Comparison of ENCODE assay signal across 8 mouse cellular contexts in genomic region chr2:83724827-83725730, GRCm38 (mm10). TPM values are rescaled to one million over a fixed set of nuclear protein-coding genes. Genes with fewer than 3 reads are reported as not detected.
A peak's percentile ranks its signal among the peaks of the same experiment; 100 is the strongest.
DNase-seq lines count a peak whose midpoint lies in the region; ATAC-seq and TF ChIP-seq lines count a peak whose summit lies in the region.

No protein-coding gene starts in this region.

- 0 out of 2 replicates have a peak, but pooled peaks cover 7% of the 10 kb centered on the region for H3K27me3 ChIP-seq in E14TG2a.4 (ENCODE audit: insufficient read depth, low read length)
- no peaks in the 10 kb centered on the region for H3K27me3 ChIP-seq in forebrain, embryonic 12.5 days

- peak overlapping the region; percentile 92 for H3K27ac ChIP-seq in forebrain, embryonic 12.5 days

- H3K4me1 ChIP-seq in E14TG2a.4 (replicated peaks; ENCODE audit: low read depth, low read length), result peaks cover 37% of the 10 kb centered on the region
- peaks cover 17% of the 10 kb centered on the region for H3K4me1 ChIP-seq in forebrain, embryonic 12.5 days

- peak; percentile 71 for DNase-seq in adrenal gland, postnatal 25 days
- DNase-seq in heart, postnatal 10 days, result peak; percentile 74 to 75
- DNase-seq in kidney, postnatal 4 days, result peak; percentile 78 to 86
- peak; percentile 74 to 76 for DNase-seq in lung, postnatal 4 days
- peak; percentile 14 for DNase-seq in retina, postnatal 7 days (ENCODE audit: low read depth, low spot score)
- peak; percentile 73 for DNase-seq in yolk sac, embryonic 10.5 days (ENCODE audit: low spot score)

- peak overlapping the region; percentile 86 for H3K9ac ChIP-seq in forebrain, embryonic 12.5 days

- H3K36me3 ChIP-seq in E14TG2a.4 (ENCODE audit: insufficient read depth, low read length), result no peaks in the 10 kb centered on the region
- H3K36me3 ChIP-seq in forebrain, embryonic 12.5 days (replicated peaks), result no peaks in the 10 kb centered on the region

- 2% methylated on average over 44 of the region's 44 CpGs for WGBS in forebrain, embryonic 12.5 days

- H3K4me3 ChIP-seq in E14TG2a.4 (replicated peaks; ENCODE audit: low read length), result peak overlapping the region; percentile 89
- H3K4me3 ChIP-seq in forebrain, embryonic 12.5 days (replicated peaks), result peak overlapping the region; percentile 84

- peak; percentile 82 for ATAC-seq in forebrain, embryonic 12.5 days (ENCODE audit: low FRiP score)

- peak overlapping the region; percentile 78 for H3K4me2 ChIP-seq in forebrain, embryonic 12.5 days

- H3K9me3 ChIP-seq in E14TG2a.4 (ENCODE audit: low read length), result no peaks in the 10 kb centered on the region
- H3K9me3 ChIP-seq in forebrain, embryonic 12.5 days, result no peaks in the 10 kb centered on the region

- intact Hi-C loops in heart, postnatal 10 days (cut with DNase I), result loop anchor here (2.0 kb wide), 3 partner anchors 34 to 78 kb away; no protein-coding TSS in a partner anchor

- no peak for TF ChIP-seq CTCF in E14TG2a.4 (conservative IDR thresholded peaks at IDR 0.05; ENCODE audit: low read length)

RNA-seq across cellular contexts. Expression of gene Itgav, which starts 0.9 kb away (rescaled TPM):
- 107 and 124 TPM in 2 replicates for total RNA-seq in adrenal gland, postnatal 25 days (2021)
- 44.4 and 46.5 TPM in 2 replicates for polyA plus RNA-seq in forebrain, embryonic 12.5 days (2016; fragmentation: Nextera tagmentation; extraction: Ambion mirVana)
- total RNA-seq in heart, postnatal 10 days (2021), result 10 to 100 TPM; 53.7 to 56.0 TPM

Comparison
In these comparisons a context has a peak if more than half of its experiments do, and no peak if none do; other contexts are left out.
1. Peak in every context shown above with its lines: DNase-seq, ATAC-seq, H3K4me3 ChIP-seq and H3K27ac ChIP-seq.
2. DNase-seq: peak in every context shown above with its lines; median percentile 82 in kidney, postnatal 4 days; 75 in lung, postnatal 4 days; 74 in heart, postnatal 10 days; 73 in yolk sac, embryonic 10.5 days; 71 in adrenal gland, postnatal 25 days; 14 in retina, postnatal 7 days.